9 mouse cellular contexts compared by ENCODE assay signal in genomic region chr1:162037968-162038421, GRCm38 (mm10). TPM values are rescaled to one million over a fixed set of nuclear protein-coding genes. Genes with fewer than 3 reads are reported as not detected.
A peak's percentile ranks its signal among the peaks of the same experiment; 100 is the strongest.
DNase-seq lines count a peak whose midpoint lies in the region; ATAC-seq and TF ChIP-seq lines count a peak whose summit lies in the region.
"Had no signal": no experiment of that assay in that cellular context is flagged by ENCODE, and none has a peak within 500 bp of the region (broad histone marks: within the 10 kb centered on the region; RNA-seq: fewer than 3 reads in every experiment).

No protein-coding gene starts in this region.

- TF ChIP-seq CTCF in cerebellum, adult 2 months (IDR thresholded peaks at IDR 0.05; ENCODE audit: borderline replicate concordance, insufficient read depth, low read depth, low read length): no peak
- no peak for TF ChIP-seq CTCF in forebrain, postnatal 0 days (IDR thresholded peaks at IDR 0.05; ENCODE audit: low read depth)

- H3K36me3 ChIP-seq in forebrain, postnatal 0 days (ENCODE audit: insufficient read depth): no peaks in the 10 kb centered on the region
- H3K36me3 ChIP-seq in lung, embryonic 16.5 days (ENCODE audit: control insufficient read depth, insufficient read depth, low read length): no peaks in the 10 kb centered on the region

- H3K27ac ChIP-seq in cerebellum, adult 2 months (ENCODE audit: insufficient read depth, low read length): no peak overlapping the region
- H3K27ac ChIP-seq in forebrain, postnatal 0 days (ENCODE audit: low read depth, low read length): no peak overlapping the region
- peak overlapping the region; percentile 82 for H3K27ac ChIP-seq in lung, embryonic 16.5 days (ENCODE audit: low read length)

- peak; percentile 62 for ATAC-seq in forebrain, postnatal 0 days
- peak; percentile 82 for ATAC-seq in lung, embryonic 16.5 days (ENCODE audit: low read depth)

- no peak overlapping the region for H3K4me2 ChIP-seq in forebrain, postnatal 0 days (ENCODE audit: low read depth)
- H3K4me2 ChIP-seq in lung, embryonic 16.5 days (ENCODE audit: low read depth, low read length): no peak overlapping the region; the same call in 1 of the 2 replicates

- intact Hi-C loops in heart, postnatal 10 days (cut with DNase I): loop anchor here (1.0 to 2.0 kb wide), 2 partner anchors 33 to 181 kb away; no protein-coding TSS in a partner anchor

- no peaks in the 10 kb centered on the region for H3K9me3 ChIP-seq in forebrain, postnatal 0 days (ENCODE audit: low read length)
- H3K9me3 ChIP-seq in lung, embryonic 16.5 days (ENCODE audit: control insufficient read depth, low read length): no peaks in the 10 kb centered on the region

- no peak for TF ChIP-seq POLR2A in cerebellum, adult 2 months (IDR thresholded peaks at IDR 0.05; ENCODE audit: borderline replicate concordance, insufficient read depth, low read length)

- H3K4me3 ChIP-seq in cerebellum, adult 2 months (replicated peaks; ENCODE audit: insufficient read depth, low read depth, low read length): no peak overlapping the region
- H3K4me3 ChIP-seq in forebrain, postnatal 0 days (ENCODE audit: low read depth, low read length): no peak overlapping the region
- H3K4me3 ChIP-seq in lung, embryonic 16.5 days (ENCODE audit: low read length): no peak overlapping the region

- H3K9ac ChIP-seq in forebrain, postnatal 0 days: no peak overlapping the region
- H3K9ac ChIP-seq in lung, embryonic 16.5 days (ENCODE audit: low read length): no peak overlapping the region

- DNase-seq in 3T3-L1 (ENCODE audit: low read depth, low spot score): peak; percentile 82
- DNase-seq in cerebellum, adult 2 months: peak; percentile 18 to 41
- DNase-seq in forebrain, postnatal 0 days: peak; percentile 49
- peak; percentile 80 to 83 for DNase-seq in heart, postnatal 10 days
- peak; percentile 73 to 79 for DNase-seq in kidney, postnatal 4 days
- peak; percentile 52 to 62 for DNase-seq in right cerebral cortex, postnatal 10 days (ENCODE audit: low spot score in 2 of 2)
- no peak for DNase-seq in spleen, adult 12 weeks (ENCODE audit: low spot score)

- no peaks in the 10 kb centered on the region for H3K4me1 ChIP-seq in cerebellum, adult 2 months (ENCODE audit: control insufficient read depth, insufficient read depth, low read length)
- H3K4me1 ChIP-seq in forebrain, postnatal 0 days (ENCODE audit: insufficient read depth): no peaks in the 10 kb centered on the region; the same call in 1 of the 2 replicates
- peaks cover 41% of the 10 kb centered on the region for H3K4me1 ChIP-seq in lung, embryonic 16.5 days (replicated peaks; ENCODE audit: control insufficient read depth, insufficient read depth, low read length)

- WGBS in cerebellum, adult 2 months: 61% methylated on average over 10 of the region's 10 CpGs
- 44% methylated on average over 10 of the region's 10 CpGs for WGBS in forebrain, postnatal 0 days
- WGBS in lung, embryonic 16.5 days: 32% methylated on average over 10 of the region's 10 CpGs

- no peaks in the 10 kb centered on the region for H3K27me3 ChIP-seq in cerebellum, adult 2 months (ENCODE audit: control insufficient read depth, insufficient read depth, low read length)
- H3K27me3 ChIP-seq in forebrain, postnatal 0 days (ENCODE audit: insufficient read depth, low read length): no peaks in the 10 kb centered on the region
- H3K27me3 ChIP-seq in lung, embryonic 16.5 days (ENCODE audit: control insufficient read depth, insufficient read depth, low read depth, low read length): no peaks in the 10 kb centered on the region

RNA-seq across cellular contexts. Expression of gene 4930558K02Rik, which starts 58.6 kb away (rescaled TPM):
- polyA plus RNA-seq in cerebellum, adult 2 months (2012; rRNA removed): not detected in 2 replicates
- total RNA-seq in forebrain, postnatal 0 days (2014; rRNA removed): not detected in 2 replicates
- 0.25 and 0.43 TPM in 2 replicates for polyA plus RNA-seq in forebrain, postnatal 0 days (2015; fragmentation: Nextera tagmentation; extraction: Ambion mirVana)
- not detected for total RNA-seq in heart, postnatal 10 days (2021)
- polyA plus RNA-seq in lung, embryonic 16.5 days (2015; fragmentation: Nextera tagmentation; extraction: Ambion mirVana): not detected in 2 replicates
- total RNA-seq: hematopoietic stem cell, adult 5-6 weeks had no signal
